Mouse (Mus musculus) layer of hippocampus, adult 9-11 months (tissue): ENCODE data around the gene Adk.
A peak's percentile ranks its signal among the peaks of the same experiment; 100 is the strongest.
"Not testable (repeated sequence)": the region's sequence is repeated elsewhere in the genome, so short reads cannot be mapped to it uniquely, and the experiment has no call there.

Experiments used
- DNase-seq: peaks from one replicate; pipeline ENCODE4 v3.0.0; 2022

The Adk gene

DNA sequence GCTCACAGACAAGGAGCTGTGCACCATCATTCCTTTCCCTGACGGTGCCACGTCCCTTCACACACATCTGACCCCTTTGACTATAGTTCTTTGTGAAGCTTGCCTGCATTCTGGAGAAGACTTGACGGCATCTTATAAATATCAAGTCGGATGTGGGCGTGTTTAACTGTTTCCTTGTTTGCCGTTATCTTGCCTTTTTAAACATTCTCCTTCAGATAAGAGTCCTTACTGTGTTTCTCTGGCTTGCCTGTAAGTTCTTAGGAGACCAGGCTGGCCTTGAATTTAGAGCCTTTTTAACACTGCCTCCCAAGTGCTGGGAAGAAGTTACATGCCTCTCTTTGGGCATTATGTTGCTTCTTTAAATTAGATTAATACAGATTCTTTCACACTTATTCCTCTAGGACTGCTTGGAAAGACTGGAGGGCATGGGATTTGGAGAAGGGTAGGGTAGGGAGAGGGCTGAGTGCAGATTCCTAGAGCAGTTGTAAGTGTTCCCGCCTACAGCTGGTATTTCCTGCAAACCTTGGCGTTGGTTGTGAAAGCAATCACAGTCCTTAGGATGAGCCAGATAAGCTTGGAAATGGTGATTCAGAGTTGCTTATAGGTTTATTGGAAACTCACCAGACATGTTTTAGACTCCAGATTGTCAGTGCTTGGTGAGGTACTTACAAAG lies 13.3 kb downstream of the Adk start:
- DNase-seq = no peak

DNA sequence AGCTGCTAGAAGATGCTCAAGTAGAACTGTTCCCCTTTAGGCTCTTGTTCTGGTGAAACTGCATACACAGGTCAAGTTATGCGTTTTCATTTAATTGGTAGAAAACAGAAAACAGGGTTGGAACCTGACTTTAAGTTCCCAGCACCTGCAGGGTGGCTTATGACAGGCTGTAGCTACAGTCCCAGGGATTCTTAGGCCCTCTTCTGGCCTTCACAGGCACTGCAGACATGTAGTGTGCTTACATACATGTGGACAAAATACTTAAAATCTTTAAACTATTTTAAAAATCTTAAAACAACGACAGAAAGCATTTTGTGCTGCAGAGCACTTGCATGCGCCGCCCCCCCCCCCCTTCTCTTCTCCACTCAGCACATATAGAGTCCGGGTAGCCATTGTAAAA lies 17.2 kb downstream of the Adk start:
- DNase-seq = no peak

GRCm38 (mm10) chr14:21073981-21074380 lies 21.6 kb downstream of the Adk start:
- DNase-seq = no peak

GRCm38 (mm10) chr14:21074398-21075320 lies 22.3 kb downstream of the Adk start:
- DNase-seq = no peak

DNA sequence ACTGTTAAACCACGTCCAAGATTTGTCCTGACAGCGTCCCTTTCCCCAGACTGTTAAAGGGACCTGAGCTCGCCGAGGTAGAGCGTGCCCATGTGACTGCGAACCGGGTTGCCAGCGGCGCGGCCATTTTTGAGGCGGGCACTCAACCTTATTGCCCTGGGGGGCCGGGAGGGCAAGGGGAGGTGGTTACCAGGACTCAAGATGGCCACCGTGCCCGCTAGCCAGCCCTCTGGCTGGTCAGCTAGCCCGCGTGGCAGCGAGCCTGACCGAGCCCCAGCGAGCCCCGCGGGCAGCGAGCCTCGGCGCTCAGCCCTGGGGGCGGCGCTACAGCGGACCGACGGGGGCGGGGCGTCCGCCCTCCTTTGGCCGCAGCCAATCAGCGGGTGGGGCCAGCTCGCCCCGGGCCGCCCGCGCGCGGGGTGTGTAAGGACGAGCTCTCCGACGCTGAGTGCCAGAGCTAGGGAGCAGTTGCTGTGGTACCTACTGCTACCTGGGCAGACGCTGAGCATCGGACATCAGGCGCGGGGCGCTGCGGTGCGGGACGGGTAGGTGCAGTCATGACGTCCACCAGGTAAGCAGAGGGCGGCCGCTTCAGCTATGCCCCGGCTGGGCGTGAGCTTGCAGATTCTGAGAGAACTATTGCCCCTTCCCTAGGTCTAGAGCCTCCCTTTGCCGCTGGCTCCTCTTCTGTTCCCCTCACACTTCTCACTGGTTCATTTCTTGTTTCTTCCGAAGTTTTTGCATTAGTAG lies 23.6 kb downstream of the Adk start:
- DNase-seq = peak; percentile 92

- DNase-seq = no peak
These were observed 24.3 kb downstream of the Adk start for GRCm38 (mm10) chr14:21076501-21077194.

DNA sequence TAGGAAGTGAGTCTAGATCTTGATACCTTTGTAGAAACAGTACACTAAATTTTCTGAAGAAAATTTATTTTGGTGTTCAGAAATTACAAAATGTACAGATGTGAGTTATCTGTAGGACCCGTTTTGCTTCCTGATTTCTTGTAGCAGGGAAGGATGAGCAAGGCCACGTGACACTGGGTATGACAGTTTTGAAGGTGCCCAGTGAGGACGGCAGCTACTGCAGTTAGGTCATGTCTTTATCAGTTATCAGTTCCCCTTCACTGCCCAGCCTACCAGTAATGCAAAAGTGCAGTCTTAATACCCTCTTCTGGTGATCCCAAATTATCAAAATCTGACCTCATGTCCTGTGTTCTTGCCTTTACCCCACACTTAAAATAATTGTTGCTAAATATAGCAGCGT lies 25.6 kb downstream of the Adk start:
- DNase-seq = no peak

GRCm38 (mm10) chr14:21078511-21078910 lies 26.1 kb downstream of the Adk start:
- no peak for DNase-seq

- no peak for DNase-seq
These were observed 30.4 kb downstream of the Adk start for GRCm38 (mm10) chr14:21082823-21083222.

GRCm38 (mm10) chr14:21085666-21086065 lies 33.3 kb downstream of the Adk start:
- DNase-seq = no peak

GRCm38 (mm10) chr14:21086106-21086505 lies 33.7 kb downstream of the Adk start:
- no peak for DNase-seq

- DNase-seq = no peak
These were observed 34.5 kb downstream of the Adk start for GRCm38 (mm10) chr14:21086827-21087351.

DNA sequence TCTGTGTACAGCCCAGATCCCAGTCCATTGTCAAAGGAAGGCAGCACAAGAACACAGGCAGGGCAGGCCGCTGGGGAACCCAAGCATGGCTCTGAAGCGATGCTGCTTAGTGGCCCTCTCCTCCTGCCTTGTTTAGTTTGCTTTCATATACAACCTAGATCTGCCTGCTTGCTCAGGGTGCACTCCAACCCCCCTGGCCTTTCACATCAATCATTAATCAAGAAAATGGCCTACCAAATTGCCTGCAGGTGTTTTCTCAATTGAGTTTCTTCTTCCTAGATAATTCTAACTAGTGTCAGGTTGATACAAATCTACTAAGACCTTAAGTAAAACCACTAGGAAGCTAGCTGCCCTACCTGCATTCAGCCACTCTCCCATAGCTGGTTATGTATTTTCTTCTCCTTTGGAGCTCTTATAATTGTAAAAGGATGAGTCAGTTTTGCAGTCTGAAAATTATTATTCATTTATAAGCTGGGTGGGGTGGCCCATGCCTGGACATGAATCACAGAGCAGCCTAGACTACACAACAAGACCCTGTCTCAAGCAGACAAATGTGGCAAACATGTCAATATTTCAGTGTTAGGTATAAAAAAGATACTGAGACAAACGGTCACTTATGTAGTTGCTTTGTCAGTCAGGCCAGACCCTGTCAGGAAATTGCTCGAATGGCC lies 35.2 kb downstream of the Adk start:
- no peak for DNase-seq

DNA sequence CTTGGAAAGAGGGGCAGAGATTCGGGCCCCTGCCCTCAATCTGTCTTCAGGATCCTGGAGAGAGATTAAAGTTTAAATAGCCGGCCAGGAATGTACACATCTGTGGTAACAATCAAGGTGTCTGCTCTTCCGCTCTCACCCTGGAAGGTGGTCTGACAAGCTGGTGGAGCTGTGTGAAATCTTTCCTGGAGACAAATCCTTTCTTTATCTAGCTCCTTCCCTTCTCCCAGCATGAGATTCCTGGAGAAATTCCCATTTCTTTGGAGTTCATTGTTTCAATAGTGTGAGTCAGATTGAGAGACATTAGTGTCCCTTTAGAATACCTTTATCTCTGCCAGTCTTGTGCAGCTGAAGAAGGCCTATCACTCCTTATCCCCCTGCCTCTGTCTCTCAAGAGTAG lies 36.4 kb downstream of the Adk start:
- no peak for DNase-seq

DNA sequence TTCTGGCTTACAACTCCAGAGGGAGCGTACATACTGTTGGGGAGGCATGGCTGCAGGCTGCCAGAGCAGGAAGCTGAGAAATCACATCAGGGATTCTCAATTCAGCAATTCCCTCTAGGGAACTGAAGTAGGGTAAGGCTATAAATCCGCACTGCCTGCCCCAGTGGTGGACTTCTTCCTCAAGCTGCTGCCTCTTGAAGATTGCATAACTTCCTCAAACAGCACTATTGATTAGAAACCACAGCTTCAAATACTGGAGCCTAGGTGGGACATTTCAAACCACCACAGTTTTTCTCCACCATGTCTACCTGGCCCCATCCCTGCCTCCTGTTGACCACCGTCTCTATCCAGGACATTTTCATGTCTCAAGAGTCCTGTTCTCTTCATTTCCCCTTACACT lies 38.0 kb downstream of the Adk start:
- DNase-seq = no peak

GRCm38 (mm10) chr14:21090930-21091486 lies 38.6 kb downstream of the Adk start:
- DNase-seq = no peak

GRCm38 (mm10) chr14:21094161-21094560 lies 41.8 kb downstream of the Adk start:
- not testable (repeated sequence) for DNase-seq

GRCm38 (mm10) chr14:21096279-21096678 lies 43.9 kb downstream of the Adk start:
- DNase-seq = no peak

DNA sequence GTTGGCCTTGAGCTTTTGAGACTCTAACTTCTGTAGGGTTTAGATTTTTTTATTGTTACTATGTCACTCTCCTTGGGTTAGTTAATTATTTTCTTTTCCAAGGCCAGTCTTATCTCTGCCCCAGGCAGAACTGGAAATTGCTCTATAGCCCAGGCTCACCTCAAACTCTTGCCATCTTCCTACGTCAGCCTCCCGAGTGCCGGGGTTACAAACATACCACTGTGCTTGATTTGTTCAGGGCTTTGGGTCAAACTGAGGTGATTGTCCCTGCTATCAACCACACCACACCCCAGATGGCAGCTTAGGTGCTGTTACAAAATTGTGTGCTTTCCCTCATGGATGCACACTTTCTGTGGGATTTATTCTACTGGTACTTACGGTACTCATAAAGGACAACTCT lies 44.3 kb downstream of the Adk start:
- no peak for DNase-seq

DNA sequence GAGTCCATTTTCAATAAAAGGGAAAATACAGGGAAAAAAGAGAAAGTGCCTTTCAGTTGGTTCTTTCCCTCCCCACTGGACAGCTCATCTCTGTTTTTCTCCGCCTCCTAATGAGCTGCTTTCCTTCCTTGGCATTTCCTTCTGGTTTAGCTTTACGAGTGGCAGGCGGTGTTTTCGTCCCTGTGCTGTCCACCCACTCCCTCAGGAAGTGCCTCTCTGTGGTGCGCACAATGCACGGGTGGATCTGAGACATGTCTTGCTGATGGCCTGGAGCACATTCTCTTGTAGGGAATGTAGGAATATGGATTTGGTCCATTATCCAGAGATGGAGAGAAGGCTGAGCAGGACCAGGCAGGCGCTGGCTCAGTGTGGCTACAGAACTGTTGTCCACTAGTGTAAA lies 47.0 kb downstream of the Adk start:
- peak; percentile 52 for DNase-seq

DNA sequence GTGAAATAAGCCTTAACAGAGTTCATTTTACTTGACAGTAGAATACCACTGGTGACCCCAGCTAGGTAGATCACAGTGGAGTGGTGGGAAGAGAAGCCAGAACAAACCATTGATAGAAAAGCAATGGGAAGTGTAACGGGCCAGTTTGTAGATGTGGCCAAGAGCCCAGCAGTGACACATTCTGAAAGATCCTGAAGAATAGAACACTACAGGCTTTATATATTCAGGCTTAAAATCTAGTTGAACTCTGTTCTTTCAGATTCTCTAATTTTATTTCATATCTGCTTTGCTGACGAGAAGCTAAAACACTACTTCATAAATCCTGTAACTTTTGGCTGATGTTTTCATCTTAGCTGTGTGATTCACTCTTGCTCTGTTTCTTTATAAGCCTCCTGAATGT lies 48.5 kb downstream of the Adk start:
- no peak for DNase-seq

GRCm38 (mm10) chr14:21101562-21101961 lies 49.2 kb downstream of the Adk start:
- DNase-seq = no peak
